Mouse (Mus musculus) liver, adult 10 weeks (tissue): Measurements from ENCODE around the gene Sar1b. TPM values are rescaled to one million over a fixed set of nuclear protein-coding genes. Genes with fewer than 3 reads are reported as not detected.

ENCODE experiments used
- polyA plus RNA-seq: library from polyadenylated mRNA; stranded (reverse); fragments of 350-450 nt; fragmentation: Illumina TruSeq; extraction: RNeasy Lipid Tissue Mini Kit (QIAGEN cat#74804); gene quantifications from one replicate; pipeline ENCODE4 v1.2.3, GENCODE M21; 2014; ENCODE audit warnings: low read depth, low replicate concordance

The Sar1b gene
- 610 TPM for polyA plus RNA-seq

GRCm38 (mm10) chr11:51763213-51763907, at the start of gene Sar1b, which contains the start of gene Sec24a:
TSS of gene Sar1b (plus strand) at chr11:51763687.
TSS of gene Sec24a (minus strand) at chr11:51763634.

Other genes with a start within 250 kb of the Sar1b start
- gene Phykpl, start 178.9 kb upstream of the Sar1b start, polyA plus RNA-seq, result 11.0 TPM
- 153 TPM for gene Hnrnpab, start 156.8 kb upstream of the Sar1b start, polyA plus RNA-seq
- 2.9 TPM for gene Nhp2, start 144.0 kb upstream of the Sar1b start, polyA plus RNA-seq
- gene Rmnd5b, start 127.8 kb upstream of the Sar1b start, polyA plus RNA-seq, result 4.6 TPM
- not detected for gene N4bp3, start 112.8 kb upstream of the Sar1b start, polyA plus RNA-seq
- 3.5 TPM for gene D930048N14Rik, start 112.7 kb upstream of the Sar1b start, polyA plus RNA-seq
- 59.4 TPM for gene 0610009B22Rik, start 74.8 kb upstream of the Sar1b start, polyA plus RNA-seq
- 82.0 TPM for gene Sec24a, start 53 bp upstream of the Sar1b start, polyA plus RNA-seq
- gene Jade2, start 94.0 kb downstream of the Sar1b start, polyA plus RNA-seq, result 2.0 TPM
- gene Cdkn2aipnl, start 204.0 kb downstream of the Sar1b start, polyA plus RNA-seq, result 12.9 TPM
- gene Ube2b, start 237.1 kb downstream of the Sar1b start, polyA plus RNA-seq, result 259 TPM
- 0.90 TPM for gene Cdkl3, start 240.5 kb downstream of the Sar1b start, polyA plus RNA-seq